Mouse (Mus musculus): ENCODE data around the gene Myo9b. TPM values are rescaled to one million over a fixed set of nuclear protein-coding genes. Genes with fewer than 3 reads are reported as not detected.
A peak's percentile ranks its signal among the peaks of the same experiment; 100 is the strongest.

Myo9b gene
- polyA plus RNA-seq, 1 experiment from 2014 or later, result 9.1 TPM

- ATAC-seq, result no peak
Observed at GRCm38 (mm10) chr8:71385212-71385835, 112.8 kb downstream of the Myo9b start.

GRCm38 (mm10) chr8:71388267-71388666 lies 115.8 kb downstream of the Myo9b start:
- Histone ChIP-seq H3K9me3 (ENCODE audit: low read length) (no peaks in the 10 kb centered on the region), H3K4me2 (replicated peaks; ENCODE audit: low read depth, low read length) (no peak overlapping the region), H3K4me1 (ENCODE audit: insufficient read depth, low read depth, low read length) (peaks cover 5% of the 10 kb centered on the region), H3K9ac (replicated peaks; ENCODE audit: low read depth) (no peak overlapping the region), H3K36me3 (ENCODE audit: insufficient read depth, low read length) (no peaks in the 10 kb centered on the region), H3K4me3 (ENCODE audit: low read depth, low read length) (no peak overlapping the region), H3K27me3 (replicated peaks; ENCODE audit: insufficient read depth, low read length) (no peaks in the 10 kb centered on the region), H3K27ac (ENCODE audit: low read length) (peak overlapping the region; percentile 51; the same call in 1 of the 2 replicates)
- TF ChIP-seq CTCF (IDR thresholded peaks at IDR 0.05) (no peak), EP300 (IDR thresholded peaks at IDR 0.05) (peak; percentile 81)
- 29% methylated on average over 1 of the region's 1 CpGs for WGBS
- no peak for ATAC-seq
- DNase-seq (ENCODE audit: low spot score), result peak; percentile 49

More at GRCm38 (mm10) chr8:71385212-71385835, 112.8 kb downstream of the Myo9b start:
- Histone ChIP-seq H3K4me3 (ENCODE audit: low read depth, low read length) (no peak overlapping the region), H3K27ac (ENCODE audit: low read length) (no peak overlapping the region), H3K4me1 (ENCODE audit: insufficient read depth, low read depth, low read length) (peaks cover 14% of the 10 kb centered on the region), H3K27me3 (replicated peaks; ENCODE audit: insufficient read depth, low read length) (no peaks in the 10 kb centered on the region), H3K9me3 (ENCODE audit: low read length) (no peaks in the 10 kb centered on the region), H3K9ac (replicated peaks; ENCODE audit: low read depth) (no peak overlapping the region), H3K4me2 (replicated peaks; ENCODE audit: low read depth, low read length) (no peak overlapping the region), H3K36me3 (ENCODE audit: insufficient read depth, low read length) (no peaks in the 10 kb centered on the region)
- 62% methylated on average over 12 of the region's 12 CpGs for WGBS
- no peak for TF ChIP-seq EP300 (IDR thresholded peaks at IDR 0.05)
- TF ChIP-seq CTCF (IDR thresholded peaks at IDR 0.05), result peak; percentile 42; the same call in 1 of the 2 replicates
- DNase-seq (ENCODE audit: low spot score), result no peak

- no peaks in the 10 kb centered on the region for H3K9me3 ChIP-seq (ENCODE audit: low read length)
- H3K4me1 ChIP-seq (ENCODE audit: insufficient read depth, low read depth, low read length), result no peaks in the 10 kb centered on the region
- ATAC-seq (no peak), DNase-seq (ENCODE audit: low spot score) (no peak)
- H3K27me3 ChIP-seq (replicated peaks; ENCODE audit: insufficient read depth, low read length), result no peaks in the 10 kb centered on the region
- H3K36me3 ChIP-seq (ENCODE audit: insufficient read depth, low read length), result no peaks in the 10 kb centered on the region
- TF ChIP-seq EP300 (IDR thresholded peaks at IDR 0.05), result no peak
- TF ChIP-seq CTCF (IDR thresholded peaks at IDR 0.05), result no peak
- no peak overlapping the region for H3K4me3 ChIP-seq (ENCODE audit: low read depth, low read length)
- no peak overlapping the region for H3K27ac ChIP-seq (ENCODE audit: low read length)
- 94% methylated on average over 2 of the region's 2 CpGs for WGBS
- no peak overlapping the region for H3K9ac ChIP-seq (replicated peaks; ENCODE audit: low read depth)
- no peak overlapping the region for H3K4me2 ChIP-seq (replicated peaks; ENCODE audit: low read depth, low read length)
Observed at GRCm38 (mm10) chr8:71391696-71392095, 119.2 kb downstream of the Myo9b start.

GRCm38 (mm10) chr8:71392391-71392790 lies 119.9 kb downstream of the Myo9b start:
- no peaks in the 10 kb centered on the region for H3K36me3 ChIP-seq (ENCODE audit: insufficient read depth, low read length)
- no peak overlapping the region for H3K4me2 ChIP-seq (replicated peaks; ENCODE audit: low read depth, low read length)
- peaks cover 2% of the 10 kb centered on the region; the same call in 1 of the 2 replicates for H3K4me1 ChIP-seq (ENCODE audit: insufficient read depth, low read depth, low read length)
- DNase-seq (ENCODE audit: low spot score) (no peak), ATAC-seq (no peak)
- H3K9ac ChIP-seq (replicated peaks; ENCODE audit: low read depth), result no peak overlapping the region
- H3K27ac ChIP-seq (ENCODE audit: low read length), result no peak overlapping the region
- H3K4me3 ChIP-seq (ENCODE audit: low read depth, low read length), result no peak overlapping the region
- H3K9me3 ChIP-seq (ENCODE audit: low read length), result no peaks in the 10 kb centered on the region
- TF ChIP-seq EP300 (IDR thresholded peaks at IDR 0.05), result no peak
- no peak for TF ChIP-seq CTCF (IDR thresholded peaks at IDR 0.05)
- WGBS, result 80% methylated on average over 5 of the region's 5 CpGs
- H3K27me3 ChIP-seq (replicated peaks; ENCODE audit: insufficient read depth, low read length), result no peaks in the 10 kb centered on the region

- no peak for TF ChIP-seq CTCF (IDR thresholded peaks at IDR 0.05)
- no peak for TF ChIP-seq EP300 (IDR thresholded peaks at IDR 0.05)
- no peak overlapping the region for H3K9ac ChIP-seq (replicated peaks; ENCODE audit: low read depth)
- no peak overlapping the region for H3K4me2 ChIP-seq (replicated peaks; ENCODE audit: low read depth, low read length)
- ATAC-seq (peak; percentile 43), DNase-seq (ENCODE audit: low spot score) (peak; percentile 84)
- H3K4me1 ChIP-seq (ENCODE audit: insufficient read depth, low read depth, low read length), result peaks cover 6% of the 10 kb centered on the region; the same call in 1 of the 2 replicates
- H3K36me3 ChIP-seq (ENCODE audit: insufficient read depth, low read length), result no peaks in the 10 kb centered on the region
- no peaks in the 10 kb centered on the region for H3K9me3 ChIP-seq (ENCODE audit: low read length)
- H3K27me3 ChIP-seq (replicated peaks; ENCODE audit: insufficient read depth, low read length), result no peaks in the 10 kb centered on the region
- no peak overlapping the region for H3K4me3 ChIP-seq (ENCODE audit: low read depth, low read length)
- 6% methylated on average over 3 of the region's 3 CpGs for WGBS
- H3K27ac ChIP-seq (ENCODE audit: low read length), result no peak overlapping the region
Observed at GRCm38 (mm10) chr8:71392871-71393270, 120.4 kb downstream of the Myo9b start.

GRCm38 (mm10) chr8:71394481-71394880 lies 122.0 kb downstream of the Myo9b start:
- Histone ChIP-seq H3K27ac (ENCODE audit: low read length) (peak overlapping the region; percentile 69; the same call in 1 of the 2 replicates), H3K4me3 (ENCODE audit: low read depth, low read length) (peak overlapping the region; percentile 3; the same call in 1 of the 2 replicates), H3K4me2 (replicated peaks; ENCODE audit: low read depth, low read length) (peak overlapping the region; percentile 47), H3K36me3 (ENCODE audit: insufficient read depth, low read length) (0 out of 2 replicates have a peak, but pooled peaks cover 3% of the 10 kb centered on the region), H3K27me3 (replicated peaks; ENCODE audit: insufficient read depth, low read length) (no peaks in the 10 kb centered on the region), H3K9me3 (ENCODE audit: low read length) (no peaks in the 10 kb centered on the region), H3K4me1 (ENCODE audit: insufficient read depth, low read depth, low read length) (peaks cover 6% of the 10 kb centered on the region; the same call in 1 of the 2 replicates), H3K9ac (replicated peaks; ENCODE audit: low read depth) (no peak overlapping the region)
- DNase-seq (ENCODE audit: low spot score) (no peak), ATAC-seq (no peak)
- TF ChIP-seq EP300 (IDR thresholded peaks at IDR 0.05), result no peak
- TF ChIP-seq CTCF (IDR thresholded peaks at IDR 0.05), result no peak
- 68% methylated on average over 7 of the region's 7 CpGs for WGBS

All from lung, postnatal 0 days (tissue).